Comparison of ENCODE assay signal across 9 mouse cellular contexts in genomic region chr9:58112866-58113278, GRCm38 (mm10). TPM values are rescaled to one million over a fixed set of nuclear protein-coding genes. Genes with fewer than 3 reads are reported as not detected.
A peak's percentile ranks its signal among the peaks of the same experiment; 100 is the strongest.
DNase-seq lines count a peak whose midpoint lies in the region; ATAC-seq and TF ChIP-seq lines count a peak whose summit lies in the region.
"Had no signal": no experiment of that assay in that cellular context is flagged by ENCODE, and none has a peak within 500 bp of the region (broad histone marks: within the 10 kb centered on the region; RNA-seq: fewer than 3 reads in every experiment).

No protein-coding gene starts in this region.

- peak overlapping the region; percentile 74 for H3K27ac ChIP-seq in kidney, embryonic 16.5 days (ENCODE audit: low read length)
- no peak overlapping the region for H3K27ac ChIP-seq in kidney, adult 2 months (ENCODE audit: insufficient read depth, low read depth, low read length)
- H3K27ac ChIP-seq in embryonic facial prominence, embryonic 11.5 days (replicated peaks; ENCODE audit: low read depth, low read length), result peak overlapping the region; percentile 80
- H3K27ac ChIP-seq in intestine, postnatal 0 days (ENCODE audit: low read depth, low read length), result no peak overlapping the region
- peak overlapping the region; percentile 93 for H3K27ac ChIP-seq in neural tube, embryonic 11.5 days (ENCODE audit: low read depth, low read length)

- H3K9me3 ChIP-seq in kidney, embryonic 16.5 days (ENCODE audit: low read length), result no peaks in the 10 kb centered on the region
- H3K9me3 ChIP-seq in embryonic facial prominence, embryonic 11.5 days (replicated peaks; ENCODE audit: control insufficient read depth, low read length), result no peaks in the 10 kb centered on the region
- H3K9me3 ChIP-seq in intestine, postnatal 0 days (ENCODE audit: control insufficient read depth), result no peaks in the 10 kb centered on the region
- no peaks in the 10 kb centered on the region for H3K9me3 ChIP-seq in neural tube, embryonic 11.5 days (ENCODE audit: control insufficient read depth, low read length)

- H3K4me2 ChIP-seq in kidney, embryonic 16.5 days (replicated peaks; ENCODE audit: low read depth, low read length), result peak overlapping the region; percentile 48
- H3K4me2 ChIP-seq in embryonic facial prominence, embryonic 11.5 days (ENCODE audit: low read depth, low read length), result peak overlapping the region; percentile 32; the same call in 1 of the 2 replicates
- peak overlapping the region; percentile 58 for H3K4me2 ChIP-seq in intestine, postnatal 0 days (replicated peaks; ENCODE audit: low read depth)
- H3K4me2 ChIP-seq in neural tube, embryonic 11.5 days (ENCODE audit: low read depth), result peak overlapping the region; percentile 33

- DNase-seq in kidney, adult 2 months, result no peak
- peak; percentile 86 for DNase-seq in embryonic facial prominence, embryonic 11.5 days (ENCODE audit: low spot score)
- DNase-seq in neural tube, embryonic 11.5 days (ENCODE audit: low spot score), result peak; percentile 83
- no peak for DNase-seq in left cerebral cortex, adult 8-10 months (ENCODE audit: low spot score in 2 of 2)
- no peak for DNase-seq in Muller cell, postnatal 12 days (ENCODE audit: inconsistent ontology term)
- DNase-seq in gastrocnemius, adult 18-20 months (ENCODE audit: low spot score), result no peak

- no peak for TF ChIP-seq CTCF in kidney, adult 2 months (conservative IDR thresholded peaks at IDR 0.05; ENCODE audit: insufficient read depth, insufficient read length, low read depth, low read length)
- no peak for TF ChIP-seq CTCF in intestine, postnatal 0 days (IDR thresholded peaks at IDR 0.05; ENCODE audit: low read depth)

- ATAC-seq in kidney, embryonic 16.5 days (ENCODE audit: low FRiP score, low TSS enrichment), result peak; percentile 9; the same call in 1 of the 2 replicates
- ATAC-seq in embryonic facial prominence, embryonic 11.5 days (replicated peaks; ENCODE audit: insufficient number of reproducible peaks, low FRiP score, low TSS enrichment, low read depth), result 0 out of 2 replicates have a peak, but pooled peaks have one; percentile 26
- ATAC-seq in intestine, postnatal 0 days, result no peak
- ATAC-seq in neural tube, embryonic 11.5 days (ENCODE audit: insufficient read depth, low FRiP score, low TSS enrichment), result peak; percentile 81
- ATAC-seq: Patski had no signal

- peak overlapping the region; percentile 24 for H3K4me3 ChIP-seq in kidney, embryonic 16.5 days (ENCODE audit: low read length)
- H3K4me3 ChIP-seq in kidney, adult 2 months (ENCODE audit: insufficient read depth, low read depth, low read length), result no peak overlapping the region
- H3K4me3 ChIP-seq in embryonic facial prominence, embryonic 11.5 days (ENCODE audit: low read depth, low read length), result no peak overlapping the region
- H3K4me3 ChIP-seq in intestine, postnatal 0 days (ENCODE audit: low read depth, low read length), result no peak overlapping the region
- no peak overlapping the region for H3K4me3 ChIP-seq in neural tube, embryonic 11.5 days (ENCODE audit: low read depth, low read length)

- no peaks in the 10 kb centered on the region for H3K36me3 ChIP-seq in kidney, embryonic 16.5 days (ENCODE audit: insufficient read depth, low read length)
- H3K36me3 ChIP-seq in kidney, adult 2 months (ENCODE audit: control insufficient read depth, insufficient read depth, low read length), result no peaks in the 10 kb centered on the region
- H3K36me3 ChIP-seq in embryonic facial prominence, embryonic 11.5 days (replicated peaks; ENCODE audit: control insufficient read depth, insufficient read depth, low read depth, low read length), result no peaks in the 10 kb centered on the region
- H3K36me3 ChIP-seq in intestine, postnatal 0 days (ENCODE audit: control insufficient read depth, insufficient read depth), result no peaks in the 10 kb centered on the region
- no peaks in the 10 kb centered on the region for H3K36me3 ChIP-seq in neural tube, embryonic 11.5 days (ENCODE audit: control insufficient read depth, insufficient read depth, low read length)

- no peak for TF ChIP-seq POLR2A in kidney, adult 2 months (IDR thresholded peaks at IDR 0.05; ENCODE audit: low read depth, low read length)

- peak overlapping the region; percentile 49; the same call in 1 of the 2 replicates for H3K9ac ChIP-seq in kidney, embryonic 16.5 days (replicated peaks; ENCODE audit: low read length)
- peak overlapping the region; percentile 58 for H3K9ac ChIP-seq in embryonic facial prominence, embryonic 11.5 days (replicated peaks; ENCODE audit: low read length)
- H3K9ac ChIP-seq in intestine, postnatal 0 days (ENCODE audit: low read depth, low read length), result no peak overlapping the region
- H3K9ac ChIP-seq in neural tube, embryonic 11.5 days (ENCODE audit: low read length), result peak overlapping the region; percentile 47

- H3K4me1 ChIP-seq in kidney, embryonic 16.5 days (ENCODE audit: insufficient read depth, low read length), result peaks cover 49% of the 10 kb centered on the region
- H3K4me1 ChIP-seq in kidney, adult 2 months (ENCODE audit: control insufficient read depth, insufficient read depth, low read length), result no peaks in the 10 kb centered on the region; the same call in 1 of the 2 replicates
- H3K4me1 ChIP-seq in embryonic facial prominence, embryonic 11.5 days (ENCODE audit: control insufficient read depth, insufficient read depth, low read length), result peaks cover 21% of the 10 kb centered on the region
- peaks cover 19% of the 10 kb centered on the region for H3K4me1 ChIP-seq in intestine, postnatal 0 days (replicated peaks; ENCODE audit: control insufficient read depth, insufficient read depth, low read length)
- peaks cover 40% of the 10 kb centered on the region for H3K4me1 ChIP-seq in neural tube, embryonic 11.5 days (ENCODE audit: control insufficient read depth, insufficient read depth, low read length)

- WGBS in kidney, embryonic 16.5 days, result 6% methylated on average over 6 of the region's 6 CpGs
- WGBS in kidney, adult 2 months, result 30% methylated on average over 6 of the region's 6 CpGs
- WGBS in embryonic facial prominence, embryonic 11.5 days, result 0% methylated on average over 6 of the region's 6 CpGs
- 28% methylated on average over 6 of the region's 6 CpGs for WGBS in intestine, postnatal 0 days
- WGBS in neural tube, embryonic 11.5 days, result under 1% methylated on average over 6 of the region's 6 CpGs

- H3K27me3 ChIP-seq in kidney, embryonic 16.5 days (ENCODE audit: insufficient read depth, low read length), result no peaks in the 10 kb centered on the region
- H3K27me3 ChIP-seq in kidney, adult 2 months (replicated peaks; ENCODE audit: control insufficient read depth, insufficient read depth, low read length), result no peaks in the 10 kb centered on the region
- H3K27me3 ChIP-seq in embryonic facial prominence, embryonic 11.5 days (ENCODE audit: control insufficient read depth, insufficient read depth, low read length), result 0 out of 2 replicates have a peak, but pooled peaks cover 2% of the 10 kb centered on the region
- no peaks in the 10 kb centered on the region for H3K27me3 ChIP-seq in intestine, postnatal 0 days (replicated peaks; ENCODE audit: control insufficient read depth, insufficient read depth, low read length)
- peaks cover 16% of the 10 kb centered on the region; the same call in 1 of the 2 replicates for H3K27me3 ChIP-seq in neural tube, embryonic 11.5 days (ENCODE audit: control insufficient read depth, insufficient read depth, low read length)
- H3K27me3 ChIP-seq: Patski had no signal

RNA-seq across cellular contexts. Expression of gene Ccdc33, which starts 5.8 kb away (rescaled TPM):
- polyA plus RNA-seq in kidney, embryonic 16.5 days (2015; fragmentation: Nextera tagmentation; extraction: Ambion mirVana), result 0.13 and 0.21 TPM in 2 replicates
- 0.18 TPM in 1 of 2 replicates, not detected in the other for polyA plus RNA-seq in kidney, adult 2 months (2012; rRNA removed)
- polyA plus RNA-seq in embryonic facial prominence, embryonic 11.5 days (2014; fragmentation: Nextera tagmentation; extraction: Ambion mirVana), result 0.54 and 0.77 TPM in 2 replicates
- 0.14 and 0.16 TPM in 2 replicates for polyA plus RNA-seq in intestine, postnatal 0 days (2015; fragmentation: Nextera tagmentation; extraction: Ambion mirVana)
- polyA plus RNA-seq in neural tube, embryonic 11.5 days (2014; fragmentation: Nextera tagmentation; extraction: Ambion mirVana), result 0.08 and 0.22 TPM in 2 replicates
- 1 to 10 TPM; 1.1 to 2.3 (median 1.6) TPM for total RNA-seq in left cerebral cortex, adult 8-10 months (2022)
- not detected for total RNA-seq in gastrocnemius, adult 18-20 months (2021)

RNA-seq across cellular contexts. Expression of gene Stra6, which starts 49.3 kb away (rescaled TPM):
- 24.1 and 34.2 TPM in 2 replicates for polyA plus RNA-seq in kidney, embryonic 16.5 days (2015; fragmentation: Nextera tagmentation; extraction: Ambion mirVana)
- polyA plus RNA-seq in kidney, adult 2 months (2012; rRNA removed), result 15.4 and 19.5 TPM in 2 replicates
- polyA plus RNA-seq in embryonic facial prominence, embryonic 11.5 days (2014; fragmentation: Nextera tagmentation; extraction: Ambion mirVana), result 38.0 and 44.8 TPM in 2 replicates
- polyA plus RNA-seq in intestine, postnatal 0 days (2015; fragmentation: Nextera tagmentation; extraction: Ambion mirVana), result 0.48 and 0.71 TPM in 2 replicates
- 53.7 and 55.2 TPM in 2 replicates for polyA plus RNA-seq in neural tube, embryonic 11.5 days (2014; fragmentation: Nextera tagmentation; extraction: Ambion mirVana)
- total RNA-seq in left cerebral cortex, adult 8-10 months (2022), result 10 to 100 TPM; 11.4 to 13.9 (median 11.7) TPM
- total RNA-seq in gastrocnemius, adult 18-20 months (2021), result under 1 TPM; 0.16 to 0.90 TPM

Comparison
In these comparisons a context has a peak if more than half of its experiments do, and no peak if none do; other contexts are left out.
1. H3K27ac ChIP-seq: peak in kidney, embryonic 16.5 days (single experiment), embryonic facial prominence, embryonic 11.5 days (single experiment) and neural tube, embryonic 11.5 days (single experiment); none in kidney, adult 2 months (single experiment) and intestine, postnatal 0 days (single experiment).
2. DNase-seq: peak in embryonic facial prominence, embryonic 11.5 days (single experiment) and neural tube, embryonic 11.5 days (single experiment); none in kidney, adult 2 months (single experiment), left cerebral cortex, adult 8-10 months (0 of 2), Muller cell, postnatal 12 days (single experiment) and gastrocnemius, adult 18-20 months (single experiment).
3. Peak in every context shown above with its lines, with median percentiles within 50 percentile points of each other: H3K4me2 ChIP-seq.